Mouse (Mus musculus) kidney, postnatal 0 days (tissue): ENCODE results near the gene Rnf128. TPM values are rescaled to one million over a fixed set of nuclear protein-coding genes. Genes with fewer than 3 reads are reported as not detected.
"Not testable (repeated sequence)": the region's sequence is repeated elsewhere in the genome, so short reads cannot be mapped to it uniquely, and the experiment has no call there.

Experiments
- ATAC-seq: fragments of 200-750 bp; cut with Nextera tagmentation; replicated peaks from 2 replicates; pipeline ENCODE4 v1.8.0; 2017; ENCODE audit warnings: low read depth, moderate number of reproducible peaks, moderate TSS enrichment, moderate library complexity; ENCODE audit not compliant: low FRiP score
- DNase-seq: peaks from one replicate; pipeline ENCODE4 v3.0.0-alpha.2; 2016; ENCODE audit warnings: low spot score
- H3K27ac ChIP-seq: fragments of 300-500 bp; sonication (generic); 2 replicates; pipeline ENCODE4 v1.5.1; 2014; ENCODE audit warnings: mild to moderate bottlenecking
- H3K27me3 ChIP-seq: fragments of 300-500 bp; sonication (generic); 2 replicates; pipeline ENCODE4 v1.6.1; 2014; ENCODE audit warnings: low read length, mixed read lengths; ENCODE audit not compliant: insufficient read depth
- H3K36me3 ChIP-seq: fragments of 300-500 bp; sonication (generic); 2 replicates; pipeline ENCODE4 v1.6.1; 2014; ENCODE audit warnings: low read length, mixed read lengths; ENCODE audit not compliant: insufficient read depth
- H3K4me1 ChIP-seq: fragments of 300-500 bp; sonication (generic); replicated peaks from 2 replicates; pipeline ENCODE4 v1.6.1; 2014; ENCODE audit warnings: antibody characterized with exemption, low read length, mixed read lengths; ENCODE audit not compliant: insufficient read depth
- H3K4me2 ChIP-seq: fragments of 300-500 bp; sonication (generic); 2 replicates; pipeline ENCODE4 v1.6.1; 2014; ENCODE audit warnings: mild to moderate bottlenecking, low read length, moderate library complexity, mixed read lengths
- H3K4me3 ChIP-seq: fragments of 300-500 bp; sonication (generic); replicated peaks from 2 replicates; pipeline ENCODE4 v1.5.1; 2014; ENCODE audit warnings: low read depth, low read length
- H3K9ac ChIP-seq: fragments of 300-500 bp; sonication (generic); 2 replicates; pipeline ENCODE4 v1.6.1; 2014; ENCODE audit warnings: low read depth, low read length
- H3K9me3 ChIP-seq: fragments of 300-500 bp; sonication (generic); replicated peaks from 2 replicates; pipeline ENCODE4 v1.6.1; 2016; ENCODE audit warnings: low read length, inconsistent platforms, mixed read lengths
- CTCF ChIP-seq: IDR thresholded peaks from 2 replicates; pipeline ENCODE4 v1.5.1; 2016; ENCODE audit warnings: antibody characterized with exemption, low read depth, mild to moderate bottlenecking, moderate library complexity
- WGBS: fragments of 180-500 bp; shearing (Covaris S2); extraction: QIAGEN DNeasy Blood & Tissue Kit; methylation state at CpG from one replicate; pipeline ENCODE4 v1.1.7; 2014; 5-methylcytosine and 5-hydroxymethylcytosine counted together
- polyA plus RNA-seq: library from polyadenylated mRNA; unstranded; fragments of >200 nt; fragmentation: Nextera tagmentation; extraction: Ambion mirVana; gene quantifications from 2 replicates; pipeline ENCODE4 v1.2.1, GENCODE M21; 2015

The Rnf128 gene
- polyA plus RNA-seq, 1 experiment from 2014 or later: 96.3 TPM

DNA sequence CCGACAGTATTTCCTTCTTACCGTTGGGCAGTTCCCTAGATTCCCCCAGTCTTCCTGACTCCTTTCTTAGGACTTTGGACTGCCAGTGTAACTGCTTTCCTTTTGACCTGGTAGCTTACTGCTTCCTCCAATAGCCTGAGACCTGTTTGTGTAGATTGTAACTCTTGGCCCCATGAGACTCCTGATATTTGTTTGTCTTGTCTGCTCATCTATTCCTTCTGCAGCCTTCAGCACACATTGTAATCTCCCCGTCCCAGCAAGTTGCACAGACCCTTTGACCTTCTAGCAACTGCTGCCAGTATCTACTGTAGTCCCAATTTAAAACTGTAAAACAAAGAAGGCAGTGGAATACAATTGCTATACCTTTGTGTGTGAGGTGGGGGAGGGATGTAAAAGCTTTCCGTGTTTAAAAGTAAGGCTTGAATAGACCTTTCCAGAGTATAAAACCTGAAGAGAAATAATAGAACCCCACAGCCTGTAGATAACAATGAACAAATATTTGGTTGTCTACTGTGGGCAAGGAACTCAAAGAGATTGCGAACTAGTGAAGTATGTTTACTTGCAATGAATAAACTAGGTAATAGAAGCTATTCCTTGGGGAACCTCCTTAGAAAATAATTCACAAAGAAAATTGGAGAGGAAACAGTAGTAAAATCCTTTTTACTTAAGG, 726 bp upstream of the Rnf128 start:
- Histone ChIP-seq H3K36me3 (no peaks in the 10 kb centered on the region), H3K27ac (peak overlapping the region; percentile 31; the same call in 1 of the 2 replicates), H3K4me2 (no peak overlapping the region), H3K4me3 (no peak overlapping the region), H3K9me3 (no peaks in the 10 kb centered on the region), H3K9ac (no peak overlapping the region), H3K4me1 (no peaks in the 10 kb centered on the region), H3K27me3 (no peaks in the 10 kb centered on the region)
- DNase-seq (no peak), ATAC-seq (no peak)
- 54% methylated on average over 5 of the region's 5 CpGs for WGBS
- no peak for TF ChIP-seq CTCF

DNA sequence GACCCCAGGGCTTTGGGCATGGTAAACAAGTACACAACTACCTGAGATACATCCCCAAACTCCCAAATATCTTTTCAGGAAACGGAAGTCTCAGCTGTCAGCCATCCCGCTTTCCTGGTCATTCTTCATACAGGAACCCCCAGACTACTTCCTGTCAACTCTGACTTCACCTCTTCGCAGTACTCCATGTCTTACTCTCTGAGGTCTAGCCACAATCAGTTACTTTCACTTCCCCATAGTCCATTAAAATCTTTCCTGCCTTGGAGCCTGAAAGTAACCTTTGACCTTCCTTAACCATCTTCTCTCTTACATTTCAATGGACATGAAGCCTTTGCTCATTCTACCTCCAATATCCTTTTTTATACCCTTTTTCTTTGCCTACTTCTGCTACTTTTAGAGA, 6.9 kb downstream of the Rnf128 start:
- Histone ChIP-seq H3K9me3 (no peaks in the 10 kb centered on the region), H3K9ac (no peak overlapping the region), H3K27me3 (no peaks in the 10 kb centered on the region), H3K4me1 (no peaks in the 10 kb centered on the region), H3K4me2 (no peak overlapping the region), H3K36me3 (no peaks in the 10 kb centered on the region), H3K4me3 (no peak overlapping the region), H3K27ac (no peak overlapping the region)
- 79% methylated on average over 3 of the region's 3 CpGs for WGBS
- TF ChIP-seq CTCF: no peak
- no peak for DNase-seq
- ATAC-seq: no peak

DNA sequence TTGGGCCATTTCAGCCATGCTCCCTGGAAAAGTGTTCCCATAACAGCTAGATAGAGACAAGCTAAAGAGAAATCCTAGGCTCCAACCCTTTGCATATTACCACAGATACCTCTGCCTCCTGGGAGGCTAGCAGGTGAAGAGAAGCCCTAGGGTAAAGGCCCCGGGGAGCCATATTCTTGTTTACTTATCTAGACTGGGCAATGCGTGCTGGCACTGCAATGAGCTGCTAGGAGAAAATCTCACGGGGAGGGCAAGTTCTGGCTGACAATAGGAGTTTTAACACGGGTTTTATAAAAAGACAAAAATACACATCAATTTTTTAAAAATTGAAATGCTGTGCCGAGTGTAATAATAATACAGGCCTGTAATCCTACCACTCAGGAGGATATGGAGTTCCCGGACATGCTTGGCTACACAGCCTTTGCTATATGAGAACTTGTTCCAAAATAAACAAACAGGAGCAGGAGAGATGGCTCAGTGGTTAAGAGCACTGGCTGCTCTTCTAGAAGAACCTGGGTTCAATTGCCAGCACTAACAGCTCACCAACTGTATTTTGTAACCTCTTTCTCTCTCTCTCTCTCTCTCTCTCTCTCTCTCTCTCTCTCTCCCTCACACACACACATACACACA, 15.6 kb downstream of the Rnf128 start:
- TF ChIP-seq CTCF: no peak
- 47% methylated on average over 6 of the region's 6 CpGs for WGBS
- no peak overlapping the region for H3K4me3 ChIP-seq
- no peaks in the 10 kb centered on the region for H3K36me3 ChIP-seq
- H3K27me3 ChIP-seq: no peaks in the 10 kb centered on the region
- no peak overlapping the region for H3K4me2 ChIP-seq
- no peaks in the 10 kb centered on the region for H3K4me1 ChIP-seq
- no peak overlapping the region for H3K27ac ChIP-seq
- no peaks in the 10 kb centered on the region for H3K9me3 ChIP-seq
- DNase-seq: no peak
- H3K9ac ChIP-seq: no peak overlapping the region
- ATAC-seq: no peak

DNA sequence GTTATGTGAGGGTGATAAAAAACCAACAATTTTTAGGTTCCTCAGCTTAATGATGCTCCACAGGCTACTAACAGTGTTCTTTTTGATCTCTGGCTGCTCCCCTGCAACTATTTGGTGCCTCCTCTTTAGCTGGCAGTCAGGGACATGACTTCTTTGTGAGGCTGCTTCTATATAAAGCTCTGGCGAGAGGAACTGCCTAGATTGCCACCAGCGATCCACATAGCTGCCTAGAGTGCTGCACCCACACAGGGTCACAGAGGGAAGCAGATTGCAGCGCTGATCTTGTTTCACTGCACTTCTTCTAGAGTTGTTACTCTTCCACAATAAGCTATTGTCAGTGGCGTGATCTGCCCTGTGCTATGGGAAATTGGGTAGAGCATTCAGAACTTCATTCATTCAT, 20.5 kb downstream of the Rnf128 start:
- Histone ChIP-seq H3K36me3 (no peaks in the 10 kb centered on the region), H3K4me2 (no peak overlapping the region), H3K4me1 (no peaks in the 10 kb centered on the region), H3K27me3 (no peaks in the 10 kb centered on the region), H3K4me3 (no peak overlapping the region), H3K27ac (no peak overlapping the region), H3K9me3 (no peaks in the 10 kb centered on the region), H3K9ac (no peak overlapping the region)
- DNase-seq (no peak), ATAC-seq (no peak)
- WGBS: 37% methylated on average over 4 of the region's 4 CpGs
- TF ChIP-seq CTCF: no peak

DNA sequence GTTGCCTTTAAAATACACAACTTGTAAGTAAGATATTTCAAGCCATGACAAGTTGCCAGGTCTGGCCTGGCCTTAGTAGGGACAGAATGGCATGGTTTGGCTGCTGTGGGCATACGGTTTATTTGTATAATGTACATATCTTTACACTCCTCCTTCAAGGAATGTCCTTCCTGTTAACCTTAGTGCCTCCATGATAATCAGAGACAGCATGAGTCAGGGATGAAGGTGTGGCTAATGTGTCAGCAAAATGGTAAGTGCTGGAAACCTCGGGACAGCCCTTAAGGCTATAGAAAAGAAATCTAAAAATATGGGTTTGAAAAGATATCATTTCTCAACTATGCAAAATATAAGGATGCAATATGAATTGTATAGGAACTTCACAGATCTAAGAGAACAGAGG, 23.6 kb downstream of the Rnf128 start:
- not testable (repeated sequence) for H3K4me1 ChIP-seq, ATAC-seq, H3K36me3 ChIP-seq, H3K27me3 ChIP-seq, H3K4me2 ChIP-seq, DNase-seq, H3K4me3 ChIP-seq, H3K27ac ChIP-seq, H3K9me3 ChIP-seq, H3K9ac ChIP-seq
- 61% methylated on average over 2 of the region's 2 CpGs for WGBS

DNA sequence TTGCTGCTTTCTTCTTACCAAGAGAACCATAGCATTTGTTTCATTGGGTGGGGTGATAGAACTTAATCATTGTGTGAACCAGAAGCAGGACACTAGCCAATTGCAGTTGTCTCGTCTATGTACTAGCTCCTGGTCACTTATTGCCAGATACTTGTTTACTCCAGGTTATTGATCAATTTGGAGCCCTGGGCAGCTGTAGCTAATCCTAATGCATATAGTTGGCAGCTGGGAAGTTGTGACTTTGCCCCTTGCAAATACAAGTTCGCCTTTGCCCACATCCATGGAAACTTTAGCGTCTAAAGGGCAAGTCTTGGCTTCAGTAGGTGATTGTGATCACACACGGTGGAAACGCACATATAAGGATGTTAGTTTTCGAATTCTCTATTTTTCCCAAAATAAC, 33.3 kb downstream of the Rnf128 start:
- H3K27ac ChIP-seq: no peak overlapping the region
- ATAC-seq (peak; percentile 54; the same call in 1 of the 2 replicates), DNase-seq (no peak)
- H3K4me2 ChIP-seq: no peak overlapping the region
- H3K9me3 ChIP-seq: no peaks in the 10 kb centered on the region
- 79% methylated on average over 6 of the region's 6 CpGs for WGBS
- H3K27me3 ChIP-seq: no peaks in the 10 kb centered on the region
- no peak overlapping the region for H3K9ac ChIP-seq
- TF ChIP-seq CTCF: no peak
- no peak overlapping the region for H3K4me3 ChIP-seq
- no peaks in the 10 kb centered on the region for H3K36me3 ChIP-seq
- no peaks in the 10 kb centered on the region for H3K4me1 ChIP-seq
